Mouse (Mus musculus): Measurements from ENCODE around the gene Gm17364. TPM values are rescaled to one million over a fixed set of nuclear protein-coding genes. Genes with fewer than 3 reads are reported as not detected.
"Not testable (repeated sequence)": the region's sequence is repeated elsewhere in the genome, so short reads cannot be mapped to it uniquely, and the experiment has no call there.

Gm17364 gene
- polyA plus RNA-seq, 1 experiment from 2014 or later: not detected

DNA sequence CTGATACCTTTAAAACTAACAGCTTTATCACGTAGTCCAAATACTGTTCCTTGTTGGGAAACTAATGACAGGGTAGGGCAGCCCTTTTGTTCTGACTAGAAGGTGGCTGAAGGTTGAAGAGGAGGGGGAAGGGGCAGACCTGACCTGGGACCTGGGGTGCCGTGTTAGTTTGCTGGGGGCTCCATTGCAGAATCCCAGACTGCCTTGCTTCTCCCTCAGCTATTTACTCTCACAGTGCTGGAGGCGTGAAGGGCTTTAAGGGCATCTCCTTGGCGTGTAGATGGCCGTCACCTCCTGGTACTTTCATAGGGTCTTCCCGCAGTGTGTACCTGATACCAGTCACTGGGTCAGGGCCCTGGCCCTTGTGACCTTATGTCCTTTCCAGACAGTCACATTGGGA, 21.6 kb downstream of the Gm17364 start:
- no peak overlapping the region for H3K4me3 ChIP-seq
- no peak overlapping the region for H3K27ac ChIP-seq (ENCODE audit: poor library complexity, severe bottlenecking)
- no peaks in the 10 kb centered on the region for H3K36me3 ChIP-seq
- no peak overlapping the region for H3K4me2 ChIP-seq
- no peaks in the 10 kb centered on the region for H3K27me3 ChIP-seq (replicated peaks)
- 74% methylated on average over 6 of the region's 6 CpGs for WGBS
- no peak overlapping the region for H3K9ac ChIP-seq
- ATAC-seq (ENCODE audit: insufficient number of reproducible peaks, low FRiP score): no peak
- no peaks in the 10 kb centered on the region for H3K9me3 ChIP-seq (replicated peaks)
- H3K4me1 ChIP-seq (replicated peaks): peaks cover 13% of the 10 kb centered on the region

DNA sequence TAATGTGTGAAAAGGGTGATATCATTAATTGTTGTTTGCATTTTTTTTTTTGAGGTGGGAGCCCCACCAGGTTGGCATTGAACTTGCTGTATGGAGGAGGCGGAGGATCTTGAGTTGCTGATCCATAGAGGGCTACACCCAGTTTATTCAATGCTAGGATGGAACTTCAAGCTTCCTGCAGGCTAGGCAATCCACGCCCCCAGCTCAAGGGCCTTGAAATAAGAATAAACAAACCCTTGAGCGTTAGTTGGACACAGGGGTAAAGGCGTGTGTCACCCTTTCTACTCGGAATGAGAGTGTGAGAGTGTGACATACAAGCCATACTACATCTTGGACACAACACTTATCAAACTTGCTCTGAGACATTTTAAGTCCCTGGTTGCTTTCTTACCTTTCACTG, 22.1 kb downstream of the Gm17364 start:
- Histone ChIP-seq H3K27me3 (replicated peaks) (no peaks in the 10 kb centered on the region), H3K4me1 (replicated peaks) (peaks cover 13% of the 10 kb centered on the region), H3K27ac (ENCODE audit: poor library complexity, severe bottlenecking) (no peak overlapping the region), H3K9me3 (replicated peaks) (no peaks in the 10 kb centered on the region), H3K9ac (no peak overlapping the region), H3K36me3 (no peaks in the 10 kb centered on the region), H3K4me3 (no peak overlapping the region), H3K4me2 (no peak overlapping the region)
- WGBS: 71% methylated on average over 5 of the region's 5 CpGs
- ATAC-seq (ENCODE audit: insufficient number of reproducible peaks, low FRiP score): no peak

DNA sequence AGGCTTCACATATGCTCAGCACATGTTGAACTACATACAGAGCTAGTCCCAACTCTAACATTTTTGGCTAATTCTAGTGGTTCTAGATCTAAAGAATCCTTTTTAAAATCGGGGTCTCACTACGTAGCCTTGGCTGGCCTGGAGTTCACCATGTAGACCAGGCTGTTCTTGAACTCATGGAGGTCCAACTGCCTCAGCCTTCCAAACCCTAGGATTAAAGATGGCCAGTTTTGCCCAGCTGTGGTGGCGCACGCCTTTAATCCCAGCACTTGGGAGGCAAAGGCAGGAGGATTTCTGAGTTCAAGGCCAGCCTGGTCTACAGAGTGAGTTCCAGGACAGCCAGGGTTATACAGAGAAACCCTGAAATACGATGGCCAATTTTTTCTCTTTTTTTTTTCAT, 22.5 kb downstream of the Gm17364 start:
- 89% methylated on average over 5 of the region's 5 CpGs for WGBS
- not testable (repeated sequence) for H3K4me3 ChIP-seq; H3K36me3 ChIP-seq; H3K9me3 ChIP-seq (replicated peaks); H3K4me2 ChIP-seq; H3K9ac ChIP-seq; H3K27me3 ChIP-seq (replicated peaks); ATAC-seq (ENCODE audit: insufficient number of reproducible peaks, low FRiP score); H3K27ac ChIP-seq (ENCODE audit: poor library complexity, severe bottlenecking)
- H3K4me1 ChIP-seq (replicated peaks): peaks cover 13% of the 10 kb centered on the region

DNA sequence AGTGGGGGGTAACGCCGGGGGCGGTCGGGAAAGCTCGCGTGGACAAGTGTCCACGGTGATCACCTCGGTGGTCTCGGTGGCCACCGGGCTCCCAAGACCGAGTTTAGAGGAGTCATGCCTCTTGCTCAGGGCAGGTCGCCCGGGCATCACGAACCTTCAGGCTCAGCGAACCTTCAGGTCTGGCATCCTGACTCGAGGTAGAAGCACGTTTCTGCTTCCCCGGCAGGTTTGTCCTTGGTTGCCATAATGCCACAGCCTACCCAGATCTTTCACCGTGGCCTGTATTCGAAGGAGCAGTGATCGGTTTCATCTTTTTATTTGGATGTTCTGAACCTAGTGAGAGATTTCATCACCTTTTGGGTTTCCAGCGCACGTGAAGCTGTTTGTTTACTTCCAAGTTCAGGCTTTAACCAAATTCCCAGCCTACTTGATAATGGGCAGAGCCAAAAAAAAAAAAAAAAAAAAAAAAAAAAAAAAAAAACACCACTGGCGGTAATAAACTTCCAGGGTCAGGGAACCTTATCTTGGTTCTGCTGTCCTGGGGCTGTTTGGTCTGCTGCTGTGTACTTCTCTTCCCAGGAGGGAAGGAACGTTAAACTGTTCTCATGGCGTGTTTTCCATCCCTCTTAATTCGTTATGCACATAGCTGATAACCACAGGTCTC, 23.3 kb downstream of the Gm17364 start:
- Histone ChIP-seq H3K36me3 (no peaks in the 10 kb centered on the region), H3K27ac (ENCODE audit: poor library complexity, severe bottlenecking) (peak overlapping the region; percentile 82), H3K4me2 (peak overlapping the region; percentile 88), H3K9ac (peak overlapping the region; percentile 89), H3K4me3 (peak overlapping the region; percentile 94), H3K27me3 (replicated peaks) (no peaks in the 10 kb centered on the region), H3K9me3 (replicated peaks) (no peaks in the 10 kb centered on the region), H3K4me1 (replicated peaks) (peaks cover 13% of the 10 kb centered on the region)
- no peak for ATAC-seq (ENCODE audit: insufficient number of reproducible peaks, low FRiP score)
- WGBS: under 1% methylated on average over 27 of the region's 27 CpGs

DNA sequence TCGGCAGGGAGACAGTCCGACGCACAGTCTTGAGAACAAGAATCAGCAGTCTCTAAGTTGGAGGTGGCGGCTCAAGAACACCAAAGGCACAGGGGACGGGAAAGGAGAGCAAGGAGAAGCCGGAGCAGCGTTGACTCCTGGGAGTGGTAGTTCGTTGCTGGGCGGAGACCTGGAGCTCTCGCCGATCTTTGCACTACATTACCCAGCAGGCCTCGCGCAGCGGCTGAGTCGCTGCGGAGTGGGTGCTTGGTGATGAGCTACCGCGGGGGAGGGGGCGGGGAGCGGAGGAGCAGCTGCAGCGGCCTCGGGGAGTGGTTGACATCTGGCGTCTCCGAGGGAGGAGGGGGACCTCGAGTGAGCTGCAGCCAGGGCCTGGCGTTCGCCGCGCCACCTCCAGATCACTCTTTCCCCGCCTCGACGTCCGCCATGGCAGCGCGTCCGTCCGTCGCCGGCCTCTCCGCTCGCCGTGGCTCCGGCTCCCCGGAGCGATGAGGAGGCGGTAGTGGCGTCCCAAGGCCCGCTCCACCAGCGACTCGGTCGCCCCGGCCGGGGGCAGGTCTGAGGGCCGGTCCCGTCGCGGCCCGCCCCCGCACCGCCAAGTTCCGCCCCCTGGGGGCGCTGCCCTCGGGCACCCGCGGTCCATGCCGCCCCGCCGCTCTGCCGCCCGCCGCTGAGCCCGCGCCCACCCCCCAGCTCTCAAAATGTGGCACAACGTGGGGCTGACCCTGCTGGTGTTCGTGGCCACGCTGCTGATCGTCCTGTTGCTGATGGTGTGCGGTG, 24.0 kb downstream of the Gm17364 start, which contains the start of gene Smim13:
Gene Smim13, plus strand, starts transcription at position 307 of the 780 bp plus-strand sequence.
- Histone ChIP-seq H3K27ac (ENCODE audit: poor library complexity, severe bottlenecking) (peak within 1 kb of the TSS; percentile 82), H3K9ac (peak within 1 kb of the TSS; percentile 89), H3K27me3 (replicated peaks) (no peaks in the 10 kb centered on the region), H3K9me3 (replicated peaks) (no peaks in the 10 kb centered on the region), H3K4me1 (replicated peaks) (peaks cover 13% of the 10 kb centered on the region), H3K4me3 (peak within 1 kb of the TSS; percentile 94), H3K36me3 (no peaks in the 10 kb centered on the region), H3K4me2 (peak within 1 kb of the TSS; percentile 88)
- WGBS: 1% methylated on average over 75 of the region's 78 CpGs
- peak; percentile 96 for ATAC-seq (ENCODE audit: insufficient number of reproducible peaks, low FRiP score)

DNA sequence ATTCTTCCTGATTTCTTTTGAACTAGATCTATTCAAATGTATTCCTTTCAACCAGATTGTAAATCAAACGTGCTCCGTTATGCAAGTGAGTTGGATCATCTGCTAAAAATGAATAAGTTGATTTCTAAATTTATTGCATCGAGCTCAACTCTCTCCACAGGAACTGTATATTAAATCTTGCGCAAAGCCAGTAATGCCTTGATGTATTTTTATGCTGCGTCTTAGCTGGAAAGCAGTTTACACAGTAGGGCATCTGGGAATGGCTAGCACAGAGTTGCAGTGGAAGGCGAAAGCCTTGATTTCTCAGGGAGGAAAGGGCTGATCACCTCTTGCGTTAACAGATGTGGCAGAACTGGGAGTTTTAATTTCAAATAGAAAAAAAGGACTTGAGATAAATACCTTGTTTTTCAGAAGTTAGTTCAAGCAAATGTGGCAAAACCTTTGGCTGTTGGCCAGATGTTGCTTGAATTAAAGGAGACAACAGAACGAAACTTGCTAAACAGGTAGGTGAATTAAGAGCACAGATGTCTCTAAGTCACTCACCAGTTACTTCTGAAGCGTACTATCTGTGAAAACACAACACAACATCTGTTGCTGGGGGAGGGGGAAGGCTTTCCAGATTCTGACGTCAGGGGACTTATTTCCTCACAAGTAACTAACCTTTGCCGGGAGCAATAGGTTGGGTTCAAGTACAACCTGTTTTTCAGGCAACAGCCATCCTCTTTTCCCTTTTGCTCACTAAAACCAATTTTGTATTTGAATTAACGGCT, 24.8 kb downstream of the Gm17364 start:
- ATAC-seq (ENCODE audit: insufficient number of reproducible peaks, low FRiP score): 0 out of 2 replicates have a peak, but pooled peaks have one; percentile 1
- WGBS: 40% methylated on average over 12 of the region's 12 CpGs

DNA sequence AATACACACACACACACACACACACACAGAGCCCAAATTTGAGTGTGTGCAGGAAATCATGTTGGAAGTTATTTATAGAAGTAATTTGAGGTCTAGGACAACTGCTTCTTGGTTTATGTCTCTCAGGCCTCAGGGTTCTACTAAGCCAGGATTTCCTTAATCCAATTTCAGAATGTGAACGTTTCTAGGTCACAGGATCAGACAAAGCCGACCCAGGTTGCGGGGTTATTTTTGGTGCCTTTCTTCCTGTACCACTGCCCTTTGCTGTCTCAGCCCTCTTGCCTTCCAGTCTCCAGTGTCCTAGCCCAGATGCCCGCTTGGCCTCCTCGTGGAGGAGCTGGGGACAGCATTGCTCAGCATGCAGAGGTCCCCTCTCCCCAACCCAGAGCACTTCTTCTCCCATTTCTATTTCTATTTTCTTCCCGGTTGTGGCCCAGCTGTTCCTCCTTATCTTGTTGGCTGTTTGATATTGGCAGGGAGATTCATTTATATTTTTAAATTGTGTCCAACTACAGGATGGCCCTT, 29.4 kb downstream of the Gm17364 start:
- peaks cover 4% of the 10 kb centered on the region; the same call in 1 of the 2 replicates for H3K9me3 ChIP-seq (replicated peaks)
- H3K9ac ChIP-seq: no peak overlapping the region
- ATAC-seq (ENCODE audit: insufficient number of reproducible peaks, low FRiP score): no peak
- H3K36me3 ChIP-seq: no peaks in the 10 kb centered on the region
- H3K4me2 ChIP-seq: no peak overlapping the region
- H3K27ac ChIP-seq (ENCODE audit: poor library complexity, severe bottlenecking): no peak overlapping the region
- H3K27me3 ChIP-seq (replicated peaks): peaks cover 5% of the 10 kb centered on the region; the same call in 1 of the 2 replicates
- 38% methylated on average over 6 of the region's 6 CpGs for WGBS
- no peak overlapping the region for H3K4me3 ChIP-seq
- peaks cover 6% of the 10 kb centered on the region for H3K4me1 ChIP-seq (replicated peaks)

More for the DNA sequence above, 24.8 kb downstream of the Gm17364 start:
- Histone ChIP-seq H3K9me3 (replicated peaks) (no peaks in the 10 kb centered on the region), H3K27me3 (replicated peaks) (no peaks in the 10 kb centered on the region), H3K4me1 (replicated peaks) (peaks cover 16% of the 10 kb centered on the region), H3K4me3 (peak overlapping the region; percentile 94), H3K36me3 (no peaks in the 10 kb centered on the region), H3K27ac (ENCODE audit: poor library complexity, severe bottlenecking) (peak overlapping the region; percentile 66; the same call in 1 of the 2 replicates), H3K4me2 (peak overlapping the region; percentile 88), H3K9ac (peak overlapping the region; percentile 68)

DNA sequence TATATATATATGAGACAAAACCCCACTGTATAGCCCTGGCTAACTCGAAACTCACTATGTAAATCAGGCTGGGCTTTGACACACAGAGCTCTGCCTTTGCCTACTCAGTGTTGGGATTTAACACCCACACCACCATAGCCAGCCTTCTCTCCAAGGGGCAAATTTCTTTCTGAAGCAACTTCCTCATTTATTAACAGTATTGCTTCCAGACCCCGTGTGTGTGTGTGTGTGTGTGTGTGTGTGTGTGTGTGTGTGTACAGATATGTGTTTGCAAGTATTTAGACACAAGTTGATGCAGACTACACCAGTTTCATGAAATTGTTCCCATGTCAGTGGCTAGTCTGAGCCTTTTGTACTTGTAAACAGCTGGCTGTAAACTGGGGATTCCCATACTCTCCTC, 32.2 kb downstream of the Gm17364 start:
- H3K9me3 ChIP-seq (replicated peaks): peaks cover 4% of the 10 kb centered on the region; the same call in 1 of the 2 replicates
- H3K4me2 ChIP-seq: no peak overlapping the region
- ATAC-seq (ENCODE audit: insufficient number of reproducible peaks, low FRiP score): no peak
- H3K9ac ChIP-seq: no peak overlapping the region
- H3K36me3 ChIP-seq: no peaks in the 10 kb centered on the region
- H3K27me3 ChIP-seq (replicated peaks): peaks cover 5% of the 10 kb centered on the region; the same call in 1 of the 2 replicates
- peaks cover 3% of the 10 kb centered on the region; the same call in 1 of the 2 replicates for H3K4me1 ChIP-seq (replicated peaks)
- no peak overlapping the region for H3K4me3 ChIP-seq
- no peak overlapping the region for H3K27ac ChIP-seq (ENCODE audit: poor library complexity, severe bottlenecking)
- 49% methylated on average over 2 of the region's 2 CpGs for WGBS

DNA sequence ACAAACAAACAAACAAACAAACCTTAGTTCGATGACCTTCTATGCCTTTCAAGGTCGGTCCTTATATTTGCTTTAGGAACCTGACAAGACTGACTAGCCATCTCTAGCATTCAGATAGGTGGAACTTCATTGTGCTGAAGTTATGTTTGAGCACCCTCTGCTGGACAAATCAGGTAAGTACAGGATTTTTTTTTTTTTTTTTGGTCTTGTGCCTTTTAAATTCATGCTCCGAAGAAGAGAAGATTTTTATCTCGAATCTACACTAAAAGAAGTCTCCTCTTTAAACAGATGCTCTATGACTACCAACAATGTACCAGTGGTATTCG, 35.0 kb downstream of the Gm17364 start:
- Histone ChIP-seq H3K36me3 (no peaks in the 10 kb centered on the region), H3K27me3 (replicated peaks) (peaks cover 5% of the 10 kb centered on the region; the same call in 1 of the 2 replicates)

DNA sequence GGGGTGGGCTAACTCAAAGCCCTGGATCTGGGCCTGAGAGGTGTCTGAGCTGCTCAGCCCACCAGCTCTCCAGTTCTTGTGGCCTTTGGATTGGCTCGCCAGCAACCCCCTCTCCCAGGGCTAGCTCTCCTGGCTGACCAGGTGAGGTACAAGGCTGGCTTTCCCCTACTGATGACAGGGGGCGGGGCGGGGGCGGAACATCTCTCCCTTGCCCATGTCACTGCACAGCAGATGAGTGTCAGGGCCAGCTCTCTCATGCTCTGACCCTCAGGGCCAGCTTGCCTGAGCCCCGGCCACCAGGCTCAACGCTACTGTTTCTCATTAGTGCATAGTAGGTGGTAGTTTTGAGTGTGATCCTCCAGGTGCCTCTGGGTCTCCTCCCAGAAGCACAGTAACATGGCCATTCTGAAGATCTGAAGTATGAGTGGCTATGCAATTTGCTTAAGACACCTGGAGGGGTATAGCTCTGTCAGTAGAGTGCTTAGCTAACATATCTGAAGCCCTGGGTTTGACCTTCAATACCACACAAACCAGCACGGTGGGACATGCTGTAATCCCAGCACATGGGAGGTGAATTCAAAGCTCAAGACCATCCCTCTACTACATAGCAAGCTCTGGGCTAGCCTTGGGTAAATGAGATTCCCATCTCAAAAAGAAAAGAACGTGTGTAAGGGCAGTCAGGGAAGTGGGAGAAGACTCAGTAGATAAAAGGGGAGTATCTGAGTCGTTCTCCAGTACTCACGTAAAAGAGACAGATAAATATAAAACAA, 35.6 kb downstream of the Gm17364 start:
- no peak for ATAC-seq (ENCODE audit: insufficient number of reproducible peaks, low FRiP score)
- 66% methylated on average over 10 of the region's 10 CpGs for WGBS
- Histone ChIP-seq H3K27me3 (replicated peaks) (peaks cover 5% of the 10 kb centered on the region; the same call in 1 of the 2 replicates), H3K9me3 (replicated peaks) (peaks cover 4% of the 10 kb centered on the region; the same call in 1 of the 2 replicates), H3K4me3 (no peak overlapping the region), H3K9ac (no peak overlapping the region), H3K4me2 (no peak overlapping the region), H3K27ac (ENCODE audit: poor library complexity, severe bottlenecking) (no peak overlapping the region), H3K36me3 (no peaks in the 10 kb centered on the region), H3K4me1 (replicated peaks) (no peaks in the 10 kb centered on the region)

More for the DNA sequence above, 35.0 kb downstream of the Gm17364 start:
- no peaks in the 10 kb centered on the region for H3K4me1 ChIP-seq (replicated peaks)
- peaks cover 4% of the 10 kb centered on the region; the same call in 1 of the 2 replicates for H3K9me3 ChIP-seq (replicated peaks)
- no peak overlapping the region for H3K27ac ChIP-seq (ENCODE audit: poor library complexity, severe bottlenecking)
- ATAC-seq (ENCODE audit: insufficient number of reproducible peaks, low FRiP score): no peak
- H3K4me2 ChIP-seq: no peak overlapping the region
- H3K9ac ChIP-seq: no peak overlapping the region
- 7% methylated on average over 5 of the region's 5 CpGs for WGBS
- no peak overlapping the region for H3K4me3 ChIP-seq
